Mouse (Mus musculus): ENCODE results near the gene Fbxo48.

Fbxo48 gene

DNA sequence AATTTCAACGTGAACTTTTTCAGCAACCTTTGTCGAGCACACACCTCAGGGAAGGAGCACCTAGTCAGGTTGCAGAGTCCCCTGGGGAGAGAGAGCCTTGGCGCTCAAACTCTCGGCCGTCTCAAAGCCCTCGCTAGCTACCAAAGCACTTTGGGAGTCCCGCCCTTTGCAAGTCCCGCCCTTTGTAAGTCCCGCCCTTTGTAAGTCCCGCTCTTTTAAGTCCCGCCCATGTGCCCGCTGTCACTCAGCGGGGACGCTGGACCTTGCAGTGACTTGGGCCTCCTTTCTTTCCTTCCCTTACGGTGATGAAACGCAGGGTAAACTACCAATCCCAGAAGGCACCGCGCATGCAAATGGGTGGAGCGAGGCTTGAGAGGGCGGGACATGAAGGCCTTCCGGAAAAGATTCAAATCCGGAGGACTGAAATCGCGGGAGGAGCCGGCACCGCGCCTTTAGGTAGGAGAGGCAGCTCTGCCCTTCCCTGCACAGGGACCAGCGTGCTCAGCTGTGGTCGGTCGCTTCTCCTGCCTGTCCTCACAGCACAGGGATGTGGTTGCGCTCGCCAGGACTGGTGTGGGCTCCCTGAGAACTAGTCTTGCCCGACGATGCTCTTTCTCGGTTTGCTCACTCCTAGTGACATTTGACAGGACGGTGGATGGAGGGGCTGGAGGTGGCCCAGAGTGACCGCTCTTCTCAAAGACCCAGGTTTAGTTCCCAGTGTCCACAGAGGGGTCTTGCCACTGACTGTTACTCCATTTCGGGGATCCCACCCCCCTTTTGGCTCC, at the start of gene Fbxo48:
Gene Fbxo48 (plus strand): TSS at position 400 of the 785 bp plus-strand sequence.
- in situ Hi-C loops (cut with MboI, MseI): loop anchor here (5.0 to 25.0 kb wide), 2 partner anchors 211 to 424 kb away; partner anchors contain the start of gene Ppp3r1

- in situ Hi-C loops (cut with MboI, MseI): loop anchor here (25.0 kb wide), 1 partner anchor 1217 kb away; no protein-coding TSS in a partner anchor
Observed at GRCm38 (mm10) chr11:16904302-16905011, 46.7 kb upstream of the Fbxo48 start.

DNA sequence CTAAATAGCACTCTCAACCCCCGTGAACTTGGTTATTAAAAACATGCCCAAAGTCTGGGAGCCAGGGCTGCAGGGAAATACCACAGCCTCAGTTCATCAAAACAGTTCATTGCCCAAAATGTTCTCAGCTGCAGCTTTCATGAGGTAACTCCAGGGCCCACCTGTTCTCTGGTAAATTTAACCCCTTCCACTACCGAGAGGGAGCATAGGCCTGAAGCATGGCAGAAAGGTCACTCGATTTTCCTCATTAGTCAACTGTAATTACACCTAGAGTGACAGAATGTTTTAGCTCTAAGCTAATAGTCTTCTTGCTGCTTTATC, 46.2 kb upstream of the Fbxo48 start:
- in situ Hi-C loops (cut with MboI, MseI): loop anchor here (25.0 kb wide), 1 partner anchor 1218 kb away; no protein-coding TSS in a partner anchor

- in situ Hi-C loops (cut with MboI, MseI): loop anchor here (25.0 kb wide), 1 partner anchor 1219 kb away; no protein-coding TSS in a partner anchor
Observed at GRCm38 (mm10) chr11:16906530-16906929, 44.6 kb upstream of the Fbxo48 start.

GRCm38 (mm10) chr11:16907517-16908129, 43.6 kb upstream of the Fbxo48 start:
- in situ Hi-C loops (cut with MboI, MseI): loop anchor here (25.0 kb wide), 1 partner anchor 1220 kb away; no protein-coding TSS in a partner anchor

DNA sequence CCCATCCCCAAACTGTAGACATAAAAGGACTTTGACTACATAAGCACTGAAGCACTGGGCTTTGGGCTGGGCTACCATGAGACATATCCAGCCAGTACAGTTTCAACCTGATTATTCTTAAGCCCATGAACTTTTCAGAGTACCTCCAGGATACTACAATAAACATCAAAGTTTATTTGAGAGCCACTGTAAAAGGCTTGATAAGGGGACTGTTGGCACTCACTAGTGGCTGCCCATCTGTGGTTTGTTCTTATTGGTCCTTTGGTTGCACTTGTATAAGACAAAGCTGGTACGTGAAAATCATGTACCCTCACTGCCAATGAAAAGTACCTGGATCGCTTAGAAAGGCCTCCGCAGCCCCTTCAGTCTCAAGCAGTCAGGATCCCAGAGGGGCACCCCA, 36.4 kb upstream of the Fbxo48 start:
- in situ Hi-C loops (cut with MboI, MseI): loop anchor here (25.0 kb wide), 1 partner anchor 1227 kb away; no protein-coding TSS in a partner anchor

GRCm38 (mm10) chr11:16915850-16916249, 35.3 kb upstream of the Fbxo48 start:
- in situ Hi-C loops (cut with MboI, MseI): loop anchor here (25.0 kb wide), 1 partner anchor 1229 kb away; no protein-coding TSS in a partner anchor

DNA sequence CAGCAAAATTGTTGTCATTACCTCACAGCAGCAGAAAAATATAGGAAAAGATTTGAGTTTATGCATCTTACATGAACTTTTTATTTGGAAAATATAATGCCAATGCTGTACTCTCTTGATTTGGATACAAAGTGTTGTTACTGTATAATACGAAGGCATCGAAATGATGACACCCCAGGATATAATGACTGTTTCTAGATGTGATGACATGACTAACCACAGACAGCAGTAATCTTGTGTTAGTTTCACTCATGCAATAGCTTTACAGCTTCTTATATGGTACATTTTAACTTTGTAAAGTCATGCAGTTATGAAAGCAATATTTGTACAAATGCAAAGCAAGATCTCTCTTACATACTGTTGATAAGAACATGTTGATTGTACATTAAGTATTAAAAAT, 33.7 kb upstream of the Fbxo48 start:
- in situ Hi-C loops (cut with MboI, MseI): loop anchor here (25.0 kb wide), 1 partner anchor 1230 kb away; no protein-coding TSS in a partner anchor

GRCm38 (mm10) chr11:16932159-16932558, 19.0 kb upstream of the Fbxo48 start:
- in situ Hi-C loops (cut with MboI, MseI): no loop called here

DNA sequence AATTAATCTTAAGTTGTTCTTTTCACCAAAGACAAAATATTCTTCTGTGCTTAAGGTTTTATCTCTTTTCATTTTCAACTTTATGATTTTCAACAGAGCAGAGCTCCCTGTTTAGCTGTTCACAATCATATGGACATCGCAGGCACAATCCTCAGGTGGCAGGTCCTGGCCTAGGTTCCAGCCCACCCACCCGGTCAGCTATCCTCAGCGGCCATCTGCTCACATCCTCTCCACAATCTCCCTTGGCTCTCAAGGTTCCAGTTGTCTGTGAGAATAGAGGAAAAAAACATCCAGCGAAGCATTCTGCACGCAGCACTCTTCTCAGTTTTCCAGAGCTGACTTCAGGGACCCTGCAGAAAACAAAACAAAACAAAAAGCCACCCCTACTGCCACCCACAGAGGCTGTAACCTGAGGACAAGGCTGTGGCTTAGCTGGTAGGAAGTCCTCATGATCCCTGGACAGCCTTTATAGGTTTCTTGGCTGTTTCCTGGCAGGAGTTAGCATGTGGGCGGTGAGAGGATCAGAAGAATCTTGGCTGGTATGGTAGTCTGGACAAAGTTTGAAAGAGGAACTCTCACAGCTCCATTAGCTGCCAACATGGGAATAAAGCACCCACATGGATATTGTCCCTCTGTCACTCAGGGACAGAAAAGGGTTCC, 15.5 kb upstream of the Fbxo48 start:
- in situ Hi-C loops (cut with MboI, MseI): no loop called here

DNA sequence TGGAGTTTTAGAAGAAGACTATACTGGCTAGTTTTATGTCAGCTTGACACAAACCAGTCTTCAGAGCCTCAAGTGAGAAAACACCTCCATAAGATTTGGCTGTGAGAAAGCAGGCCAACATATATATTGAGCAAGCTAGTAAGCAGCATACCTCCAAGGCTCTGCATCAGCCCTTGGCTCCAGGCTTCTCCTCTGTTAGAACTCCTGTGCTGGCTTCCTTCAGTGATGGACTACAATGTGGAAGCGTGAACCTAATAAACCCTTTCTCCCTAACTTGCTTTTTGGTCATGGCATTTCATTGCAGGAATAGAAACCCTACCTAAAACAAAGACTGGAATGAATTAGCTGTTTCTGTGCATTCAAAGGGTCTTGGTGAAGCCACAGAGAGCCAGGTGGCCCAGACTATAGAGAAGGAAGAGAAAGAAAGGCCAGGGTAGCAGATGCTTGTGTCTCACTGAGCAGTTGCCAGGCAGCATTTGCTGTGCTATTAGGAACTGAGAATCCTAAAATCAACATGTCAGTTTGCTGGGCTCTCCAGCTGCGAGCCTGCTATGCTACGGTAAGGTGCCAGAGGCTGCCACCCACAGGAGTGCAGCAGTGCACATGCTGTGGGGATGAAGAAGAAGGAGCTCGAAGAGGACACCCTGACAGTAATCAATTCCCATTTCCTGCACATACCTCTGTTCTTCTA, 9.9 kb upstream of the Fbxo48 start:
- in situ Hi-C loops (cut with MboI, MseI): no loop called here

GRCm38 (mm10) chr11:16941973-16942452, 9.2 kb upstream of the Fbxo48 start:
- in situ Hi-C loops (cut with MboI, MseI): no loop called here

DNA sequence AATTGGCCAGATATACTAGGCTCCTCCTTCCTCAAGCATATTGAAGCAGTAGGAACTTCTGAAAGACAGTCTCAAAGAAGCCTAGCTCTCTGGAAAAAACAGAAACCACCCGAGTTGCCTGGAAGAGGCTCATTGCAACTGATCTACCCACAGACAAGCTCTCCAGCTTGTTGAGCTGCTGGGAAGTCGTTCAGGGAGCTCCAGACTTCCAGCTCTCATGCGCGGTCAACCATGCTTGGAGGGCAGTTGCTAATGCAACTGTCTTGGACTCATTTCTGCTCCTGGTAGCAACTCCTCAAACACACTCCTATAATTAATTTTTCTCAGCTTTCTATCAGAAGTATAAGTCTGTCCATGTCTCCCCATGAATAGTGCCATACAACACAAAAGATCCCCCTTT, 8.2 kb upstream of the Fbxo48 start:
- in situ Hi-C loops (cut with MboI, MseI): no loop called here

DNA sequence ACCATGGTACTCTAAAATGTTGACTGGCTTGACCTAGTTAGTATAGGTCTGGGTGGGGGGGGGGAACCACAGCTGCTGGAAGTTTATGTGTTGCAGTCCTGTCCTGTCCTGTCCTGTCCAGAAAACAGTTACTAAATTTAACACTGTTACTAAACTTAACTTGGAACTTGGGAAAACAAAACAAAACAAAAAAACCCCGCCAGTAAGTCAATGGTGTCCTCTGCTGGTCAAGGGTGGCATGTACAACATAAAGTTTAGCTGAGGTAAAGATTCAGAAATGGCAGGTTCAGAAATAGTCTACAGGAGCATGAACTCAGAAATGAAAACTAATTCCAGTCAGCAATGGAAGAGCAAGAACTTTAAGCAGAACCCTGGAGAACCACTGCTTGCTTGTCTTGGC, 2.4 kb upstream of the Fbxo48 start:
- in situ Hi-C loops (cut with MboI, MseI): no loop called here

DNA sequence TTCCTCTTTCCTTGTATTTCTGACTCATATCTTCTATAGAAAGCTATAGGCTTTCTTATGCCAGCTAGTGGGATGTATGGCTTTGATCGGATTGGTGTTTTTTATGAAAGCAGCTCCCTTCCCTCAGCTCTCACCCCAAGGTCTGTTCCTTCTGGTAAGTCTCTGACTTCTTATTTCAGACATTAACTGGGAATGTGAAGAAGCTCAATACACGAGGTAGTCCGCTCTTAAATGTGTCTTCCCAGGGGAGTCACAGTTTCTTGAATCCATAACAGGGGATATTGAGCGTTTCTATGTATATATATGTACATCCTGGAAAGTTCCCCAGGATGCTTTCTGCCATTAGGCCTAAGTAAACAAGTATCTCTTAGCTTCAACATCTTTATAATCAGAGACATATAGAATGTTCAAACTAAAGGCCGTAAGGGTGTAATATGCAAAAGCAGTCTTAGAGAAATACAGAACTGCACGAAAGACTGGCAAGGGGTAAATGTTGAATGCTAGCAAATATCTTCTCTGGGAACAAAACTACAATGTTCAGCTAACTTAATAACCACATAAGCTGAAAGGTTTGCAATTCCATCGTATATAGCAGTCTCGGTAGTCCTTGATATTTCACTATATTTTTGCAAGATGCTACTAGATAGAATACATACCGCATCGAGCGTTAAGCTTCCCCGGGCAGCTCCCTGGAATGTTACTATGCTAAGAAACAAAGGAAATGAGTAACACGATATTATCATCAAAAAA, 774 bp upstream of the Fbxo48 start:
- in situ Hi-C loops (cut with MboI, MseI): loop anchor here (5.0 to 25.0 kb wide), 2 partner anchors 212 to 423 kb away; partner anchors contain the start of gene Ppp3r1

- in situ Hi-C loops (cut with MboI, MseI): loop anchor here (5.0 to 25.0 kb wide), 2 partner anchors 211 to 424 kb away; partner anchors contain the start of gene Ppp3r1
Observed at GRCm38 (mm10) chr11:16951761-16952010, 511 bp downstream of the Fbxo48 start.

DNA sequence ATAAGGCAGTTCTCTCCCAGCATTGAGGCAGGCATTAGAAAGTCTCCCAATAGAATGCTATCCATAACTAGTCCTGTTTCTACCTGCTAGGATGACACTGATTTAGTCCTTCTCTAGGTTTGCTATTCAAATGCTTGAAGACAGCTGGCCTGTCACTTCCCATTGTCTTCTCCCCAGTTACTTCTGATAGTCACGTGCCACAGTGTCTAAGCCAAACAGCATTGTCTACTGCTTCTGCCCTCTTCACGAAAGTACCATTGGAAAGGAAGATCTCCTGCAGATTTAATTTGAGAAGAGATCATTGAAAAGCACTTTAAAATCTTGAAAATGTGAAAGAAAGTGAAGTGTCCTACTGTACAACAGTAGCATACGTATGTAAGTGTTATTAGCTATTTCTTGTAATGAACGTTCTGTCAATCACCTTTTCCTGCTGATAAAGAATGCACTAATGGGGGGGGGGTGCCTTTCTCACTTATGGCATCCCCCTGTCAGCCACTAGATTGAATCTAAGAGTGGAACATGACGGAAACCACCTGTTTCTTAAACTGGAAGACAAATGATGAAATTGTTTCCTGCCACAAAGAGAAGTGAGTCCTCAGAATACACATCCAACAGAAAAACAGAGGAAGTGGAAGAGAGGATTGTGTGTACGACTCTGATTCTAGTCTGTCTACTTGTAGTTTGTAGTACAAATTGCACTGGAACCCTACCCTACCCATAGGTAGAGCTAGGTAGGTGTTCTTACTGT, 5.1 kb downstream of the Fbxo48 start:
- in situ Hi-C loops (cut with MboI, MseI): loop anchor here (25.0 kb wide), 1 partner anchor 206 kb away; the partner anchor contains the start of gene Ppp3r1

DNA sequence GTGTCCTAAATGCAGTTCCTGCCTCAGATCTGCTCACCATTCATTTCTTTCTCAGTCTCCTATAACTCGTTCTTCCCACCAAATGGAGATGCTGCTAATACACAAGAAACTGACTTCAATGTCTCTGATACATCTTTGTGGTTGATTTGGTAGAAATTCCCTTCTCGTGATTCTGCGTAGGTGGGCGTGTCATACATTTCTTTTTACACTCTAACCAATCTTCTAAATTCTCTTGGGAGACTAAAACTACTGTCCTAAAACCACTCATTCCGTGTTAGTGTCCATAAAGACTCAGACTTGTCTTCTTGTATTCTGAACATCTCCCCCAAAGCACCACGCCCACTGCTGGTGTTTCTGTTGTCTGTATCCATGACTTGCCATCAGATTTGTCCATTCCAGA, 5.9 kb downstream of the Fbxo48 start:
- in situ Hi-C loops (cut with MboI, MseI): loop anchor here (25.0 kb wide), 1 partner anchor 205 kb away; the partner anchor contains the start of gene Ppp3r1

DNA sequence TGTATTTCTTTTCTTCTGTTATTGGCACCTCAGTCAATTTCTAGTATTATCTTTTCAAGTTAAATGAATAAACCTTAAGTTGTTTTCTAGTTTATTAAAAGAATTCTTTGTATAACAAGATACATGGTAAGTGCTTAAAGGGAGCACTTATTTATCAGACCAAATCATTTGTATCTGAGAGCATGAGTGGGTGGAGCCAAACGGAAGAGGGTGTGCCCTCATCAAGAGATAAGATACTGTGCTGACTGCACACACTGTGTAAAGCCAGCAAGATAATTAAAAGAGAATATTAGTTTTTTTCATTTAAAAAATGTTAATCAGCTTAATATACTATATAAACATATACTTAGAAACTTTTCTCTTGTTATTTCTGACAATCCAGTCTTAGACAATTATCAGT, 7.3 kb downstream of the Fbxo48 start:
- in situ Hi-C loops (cut with MboI, MseI): loop anchor here (25.0 kb wide), 1 partner anchor 204 kb away; the partner anchor contains the start of gene Ppp3r1
